Mouse (Mus musculus) liver, postnatal 0 days (tissue): ENCODE results near the gene 5830473C10Rik. TPM values are rescaled to one million over a fixed set of nuclear protein-coding genes. Genes with fewer than 3 reads are reported as not detected.

Experiments used
- ATAC-seq: fragments of 200-750 bp; cut with Nextera tagmentation; 2 replicates; pipeline ENCODE4 v1.8.0; 2017; ENCODE audit warnings: mild to moderate bottlenecking, moderate library complexity
- DNase-seq: peaks from one replicate; pipeline ENCODE4 v3.0.0-alpha.2; 2016
- H3K27ac ChIP-seq: fragments of 300-500 bp; sonication (generic); 2 replicates; pipeline ENCODE4 v1.5.1; 2014; ENCODE audit warnings: antibody characterized with exemption, moderate library complexity, mild to moderate bottlenecking, low read depth
- H3K27me3 ChIP-seq: fragments of 300-500 bp; sonication (generic); 2 replicates; pipeline ENCODE4 v1.6.1; 2014; ENCODE audit warnings: low read length, control low read depth, mixed read lengths; ENCODE audit not compliant: insufficient read depth
- H3K36me3 ChIP-seq: fragments of 300-500 bp; sonication (generic); replicated peaks from 2 replicates; pipeline ENCODE4 v1.6.1; 2014; ENCODE audit warnings: mild to moderate bottlenecking, control low read depth, low read length, moderate library complexity, mixed read lengths; ENCODE audit not compliant: insufficient read depth
- H3K4me1 ChIP-seq: fragments of 300-500 bp; sonication (generic); 2 replicates; pipeline ENCODE4 v1.6.1; 2014; ENCODE audit warnings: antibody characterized with exemption, mild to moderate bottlenecking, control low read depth; ENCODE audit not compliant: insufficient read depth
- H3K4me2 ChIP-seq: fragments of 300-500 bp; sonication (generic); 2 replicates; pipeline ENCODE4 v1.6.1; 2014; ENCODE audit warnings: low read depth, mild to moderate bottlenecking, low read length, moderate library complexity, mixed read lengths
- H3K4me3 ChIP-seq: fragments of 300-500 bp; sonication (generic); 2 replicates; pipeline ENCODE4 v1.5.1; 2014; ENCODE audit warnings: low read depth, low read length
- H3K9ac ChIP-seq: fragments of 300-500 bp; sonication (generic); replicated peaks from 2 replicates; pipeline ENCODE4 v1.6.1; 2014; ENCODE audit warnings: mild to moderate bottlenecking, moderate library complexity
- H3K9me3 ChIP-seq: fragments of 300-500 bp; sonication (generic); 2 replicates; pipeline ENCODE4 v1.6.1; 2016; ENCODE audit warnings: mild to moderate bottlenecking, control low read depth, low read length, mixed read lengths
- CTCF ChIP-seq: sonication (generic); IDR thresholded peaks from 2 replicates; pipeline ENCODE4 v1.5.1; 2016; ENCODE audit warnings: antibody characterized with exemption, low read depth
- EP300 ChIP-seq: IDR thresholded peaks from 2 replicates; pipeline ENCODE4 v1.6.1; 2016; ENCODE audit warnings: antibody characterized with exemption, low read depth, mild to moderate bottlenecking
- WGBS: fragments of 180-500 bp; shearing (Covaris S2); extraction: QIAGEN DNeasy Blood & Tissue Kit; methylation state at CpG from one replicate; pipeline ENCODE4 v1.1.7; 2014; ENCODE audit not compliant: insufficient replicate concordance; 5-methylcytosine and 5-hydroxymethylcytosine counted together
- polyA plus RNA-seq: library from polyadenylated mRNA; unstranded; fragments of >200 nt; fragmentation: Nextera tagmentation; extraction: Ambion mirVana; gene quantifications from 2 replicates; pipeline ENCODE4 v1.2.1, GENCODE M21; 2015

The 5830473C10Rik gene
- polyA plus RNA-seq, 1 experiment from 2014 or later: 9.4 TPM

- H3K4me2 ChIP-seq: no peak overlapping the region
- H3K36me3 ChIP-seq: no peaks in the 10 kb centered on the region
- ATAC-seq: no peak
- TF ChIP-seq EP300 (no peak), CTCF (no peak)
- no peaks in the 10 kb centered on the region for H3K27me3 ChIP-seq
- H3K9me3 ChIP-seq: no peaks in the 10 kb centered on the region
- no peak overlapping the region for H3K27ac ChIP-seq
- DNase-seq: no peak
- no peaks in the 10 kb centered on the region for H3K4me1 ChIP-seq
- no peak overlapping the region for H3K9ac ChIP-seq
- WGBS: 70% methylated on average over 1 of the region's 1 CpGs
- H3K4me3 ChIP-seq: no peak overlapping the region
These were observed 67.6 kb downstream of the 5830473C10Rik start for GRCm38 (mm10) chr5:90628530-90628929.

GRCm38 (mm10) chr5:90634885-90635284, 74.0 kb downstream of the 5830473C10Rik start:
- H3K27ac ChIP-seq: no peak overlapping the region
- 84% methylated on average over 7 of the region's 7 CpGs for WGBS
- H3K4me1 ChIP-seq: no peaks in the 10 kb centered on the region
- H3K9ac ChIP-seq: no peak overlapping the region
- ATAC-seq (no peak), DNase-seq (no peak)
- no peak for TF ChIP-seq CTCF
- TF ChIP-seq EP300: no peak
- no peaks in the 10 kb centered on the region for H3K36me3 ChIP-seq
- no peak overlapping the region for H3K4me2 ChIP-seq
- no peak overlapping the region for H3K4me3 ChIP-seq
- no peaks in the 10 kb centered on the region for H3K9me3 ChIP-seq
- H3K27me3 ChIP-seq: no peaks in the 10 kb centered on the region

GRCm38 (mm10) chr5:90640286-90641217, 79.6 kb downstream of the 5830473C10Rik start, which contains the start of gene Rassf6:
Gene Rassf6, minus strand, starts transcription at chr5:90640657.
- Histone ChIP-seq H3K4me3 (peak within 1 kb of the TSS; percentile 39), H3K4me1 (no peaks in the 10 kb centered on the region), H3K9me3 (no peaks in the 10 kb centered on the region), H3K4me2 (peak within 1 kb of the TSS; percentile 62), H3K27ac (peak within 1 kb of the TSS; percentile 85), H3K36me3 (no peaks in the 10 kb centered on the region), H3K27me3 (no peaks in the 10 kb centered on the region), H3K9ac (peak within 1 kb of the TSS; percentile 46)
- no peak for TF ChIP-seq CTCF
- TF ChIP-seq EP300: no peak
- ATAC-seq (peak; percentile 98), DNase-seq (peak; percentile 83)
- 8% methylated on average over 26 of the region's 26 CpGs for WGBS

- H3K9ac ChIP-seq: 0 out of 2 replicates have a peak overlapping the region, but pooled peaks have one; percentile 31
- 53% methylated on average over 10 of the region's 10 CpGs for WGBS
These were observed 80.3 kb downstream of the 5830473C10Rik start for GRCm38 (mm10) chr5:90641218-90641610.

GRCm38 (mm10) chr5:90645579-90645978, 84.7 kb downstream of the 5830473C10Rik start:
- 78% methylated on average over 3 of the region's 3 CpGs for WGBS
- no peak overlapping the region for H3K4me2 ChIP-seq
- TF ChIP-seq EP300: no peak
- H3K36me3 ChIP-seq: no peaks in the 10 kb centered on the region
- no peaks in the 10 kb centered on the region; the same call in 1 of the 2 replicates for H3K4me1 ChIP-seq
- H3K27ac ChIP-seq: no peak overlapping the region
- no peak overlapping the region for H3K4me3 ChIP-seq
- H3K9ac ChIP-seq: no peak overlapping the region
- H3K27me3 ChIP-seq: no peaks in the 10 kb centered on the region
- H3K9me3 ChIP-seq: no peaks in the 10 kb centered on the region
- no peak for ATAC-seq
- DNase-seq: no peak

More at GRCm38 (mm10) chr5:90641218-90641610, 80.3 kb downstream of the 5830473C10Rik start:
- Histone ChIP-seq H3K27me3 (no peaks in the 10 kb centered on the region), H3K9me3 (no peaks in the 10 kb centered on the region), H3K36me3 (no peaks in the 10 kb centered on the region), H3K4me3 (peak overlapping the region; percentile 39), H3K27ac (peak overlapping the region; percentile 85), H3K4me1 (no peaks in the 10 kb centered on the region), H3K4me2 (peak overlapping the region; percentile 62)
- DNase-seq (peak; percentile 34), ATAC-seq (peak; percentile 52)
- no peak for TF ChIP-seq CTCF
- no peak for TF ChIP-seq EP300

GRCm38 (mm10) chr5:90646398-90646797, 85.5 kb downstream of the 5830473C10Rik start:
- WGBS: 70% methylated on average over 5 of the region's 5 CpGs
- Histone ChIP-seq H3K27me3 (no peaks in the 10 kb centered on the region), H3K4me2 (no peak overlapping the region), H3K9ac (no peak overlapping the region), H3K4me1 (no peaks in the 10 kb centered on the region; the same call in 1 of the 2 replicates), H3K36me3 (no peaks in the 10 kb centered on the region), H3K27ac (no peak overlapping the region), H3K4me3 (no peak overlapping the region), H3K9me3 (no peaks in the 10 kb centered on the region)
- ATAC-seq: no peak
- TF ChIP-seq EP300 (no peak), CTCF (no peak)
- DNase-seq: no peak

Other genes with a start within 250 kb of the 5830473C10Rik start
- 9.3 and 10.8 TPM in 2 replicates for gene Ankrd17, start 194.5 kb upstream of the 5830473C10Rik start, polyA plus RNA-seq
- gene Gm9958, start 193.9 kb upstream of the 5830473C10Rik start, polyA plus RNA-seq: 2.4 and 2.8 TPM in 2 replicates
- 15,780 and 16,843 TPM in 2 replicates for gene Alb, start 100.2 kb upstream of the 5830473C10Rik start, polyA plus RNA-seq
- 11,303 and 11,922 TPM in 2 replicates for gene Afp, start 70.4 kb upstream of the 5830473C10Rik start, polyA plus RNA-seq
- gene Afm, start 42.2 kb upstream of the 5830473C10Rik start, polyA plus RNA-seq: 54.6 and 56.0 TPM in 2 replicates
- gene Rassf6, start 79.5 kb downstream of the 5830473C10Rik start, polyA plus RNA-seq: 7.1 and 7.9 TPM in 2 replicates
- 1.7 and 1.9 TPM in 2 replicates for gene Cxcl5, start 198.3 kb downstream of the 5830473C10Rik start, polyA plus RNA-seq
- gene Ppbp, start 207.4 kb downstream of the 5830473C10Rik start, polyA plus RNA-seq: 257 and 263 TPM in 2 replicates
- 704 and 712 TPM in 2 replicates for gene Pf4, start 211.3 kb downstream of the 5830473C10Rik start, polyA plus RNA-seq
- not detected in 2 replicates for gene Cxcl3, start 225.0 kb downstream of the 5830473C10Rik start, polyA plus RNA-seq
- 0.08 TPM in 1 of 2 replicates, not detected in the other for gene Cxcl15, start 233.4 kb downstream of the 5830473C10Rik start, polyA plus RNA-seq